Mouse (Mus musculus): ENCODE results near the gene Mettl7a3. TPM values are rescaled to one million over a fixed set of nuclear protein-coding genes. Genes with fewer than 3 reads are reported as not detected.
"Not testable (repeated sequence)": the region's sequence is repeated elsewhere in the genome, so short reads cannot be mapped to it uniquely, and the experiment has no call there.

Mettl7a3 gene
- total RNA-seq, 1 experiment from 2014 or later, result not detected

- not testable (repeated sequence) for ATAC-seq (replicated peaks; ENCODE audit: insufficient number of reproducible peaks, low FRiP score, low TSS enrichment, poor library complexity, severe bottlenecking)
These were observed 43.2 kb downstream of the Mettl7a3 start for GRCm38 (mm10) chr15:100377847-100378505.

GRCm38 (mm10) chr15:100379658-100380057 is 44.9 kb downstream of the Mettl7a3 start:
- no peak for ATAC-seq (replicated peaks; ENCODE audit: insufficient number of reproducible peaks, low FRiP score, low TSS enrichment, poor library complexity, severe bottlenecking)

DNA sequence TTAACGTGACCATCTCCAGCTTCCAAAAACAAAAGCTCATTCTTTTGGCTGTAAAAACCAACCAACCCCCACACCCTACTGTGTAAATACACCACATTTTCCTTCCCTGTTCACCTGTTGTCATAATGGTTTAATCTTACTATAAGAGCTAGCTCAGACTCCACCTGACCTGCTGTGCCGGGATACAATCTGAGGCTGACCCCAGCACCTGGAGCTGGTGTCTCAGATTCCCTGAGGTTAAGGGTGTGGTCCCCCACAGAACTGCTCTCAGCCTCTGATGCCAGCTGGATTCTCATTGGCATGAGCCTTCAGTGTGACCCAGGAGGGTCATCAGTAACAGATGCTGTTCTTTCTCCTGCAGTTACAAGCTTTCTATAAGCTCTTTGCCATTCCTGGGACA is 45.4 kb downstream of the Mettl7a3 start:
- no peak for ATAC-seq (replicated peaks; ENCODE audit: insufficient number of reproducible peaks, low FRiP score, low TSS enrichment, poor library complexity, severe bottlenecking)

- ATAC-seq (replicated peaks; ENCODE audit: insufficient number of reproducible peaks, low FRiP score, low TSS enrichment, poor library complexity, severe bottlenecking), result no peak
These were observed 51.0 kb downstream of the Mettl7a3 start for GRCm38 (mm10) chr15:100385705-100386104.

GRCm38 (mm10) chr15:100387544-100388223 is 53.0 kb downstream of the Mettl7a3 start:
- ATAC-seq (replicated peaks; ENCODE audit: insufficient number of reproducible peaks, low FRiP score, low TSS enrichment, poor library complexity, severe bottlenecking), result no peak

GRCm38 (mm10) chr15:100388224-100388835 is 53.6 kb downstream of the Mettl7a3 start:
- ATAC-seq (replicated peaks; ENCODE audit: insufficient number of reproducible peaks, low FRiP score, low TSS enrichment, poor library complexity, severe bottlenecking), result 0 out of 2 replicates have a peak, but pooled peaks have one; percentile 27

GRCm38 (mm10) chr15:100388886-100389285 is 54.2 kb downstream of the Mettl7a3 start:
- no peak for ATAC-seq (replicated peaks; ENCODE audit: insufficient number of reproducible peaks, low FRiP score, low TSS enrichment, poor library complexity, severe bottlenecking)

Other genes starting within 250 kb of the Mettl7a3 start
- gene Atf1, start 107.1 kb upstream of the Mettl7a3 start, total RNA-seq (2017), result 49.1 to 81.7 TPM (median 57.2 TPM) in 3 replicates
- gene Tmprss12, start 54.1 kb upstream of the Mettl7a3 start, total RNA-seq (2017), result not detected in 3 replicates
- gene Mettl7a1, start 30.8 kb upstream of the Mettl7a3 start, total RNA-seq (2017), result 53.6 to 87.9 TPM (median 82.4 TPM) in 3 replicates
- gene Methig1, start 18.2 kb downstream of the Mettl7a3 start, total RNA-seq (2017), result not detected in 3 replicates
- not detected in 3 replicates for gene Mettl7a2, start 18.3 kb downstream of the Mettl7a3 start, total RNA-seq (2017)
- gene Higd1c, start 29.6 kb downstream of the Mettl7a3 start, total RNA-seq (2017), result not detected in 3 replicates
- gene Gm5475, start 87.2 kb downstream of the Mettl7a3 start, total RNA-seq (2017), result 0.49 TPM in 1 of 3 replicates, not detected in the others
- gene Slc11a2, start 90.1 kb downstream of the Mettl7a3 start, total RNA-seq (2017), result 5.1 to 17.3 TPM (median 9.7 TPM) in 3 replicates
- 12.8 to 20.7 TPM (median 13.0 TPM) in 3 replicates for gene Letmd1, start 134.1 kb downstream of the Mettl7a3 start, total RNA-seq (2017)
- 3.4 to 4.2 TPM (median 3.6 TPM) in 3 replicates for gene Csrnp2, start 160.6 kb downstream of the Mettl7a3 start, total RNA-seq (2017)
- 4.9 to 13.8 TPM (median 10.3 TPM) in 3 replicates for gene Tfcp2, start 217.1 kb downstream of the Mettl7a3 start, total RNA-seq (2017)

Measured in monocyte, adult 5-6 weeks (primary cell).